Mouse (Mus musculus) cerebellum, adult 18-20 months (tissue): ENCODE measurements around the gene Gm19426.
A peak's percentile ranks its signal among the peaks of the same experiment; 100 is the strongest.

Experiments
- DNase-seq, 2 experiments: peaks; one replicate each; pipeline ENCODE4 v3.0.0; 2021

Gene Gm19426

GRCm38 (mm10) chr2:84743561-84743960 is at the start of gene Gm19426:
Gene Gm19426 (minus strand): TSS chr2:84743655.
- DNase-seq: peak; percentile 67 to 81

- no peak for DNase-seq
These were observed 49.7 kb upstream of the Gm19426 start for GRCm38 (mm10) chr2:84793154-84793553.

GRCm38 (mm10) chr2:84792516-84792915 is 49.1 kb upstream of the Gm19426 start:
- DNase-seq: no peak

- no peak for DNase-seq
These were observed 47.0 kb upstream of the Gm19426 start for GRCm38 (mm10) chr2:84790418-84790817.

- DNase-seq: no peak
These were observed 44.9 kb upstream of the Gm19426 start for GRCm38 (mm10) chr2:84788316-84788715.

DNA sequence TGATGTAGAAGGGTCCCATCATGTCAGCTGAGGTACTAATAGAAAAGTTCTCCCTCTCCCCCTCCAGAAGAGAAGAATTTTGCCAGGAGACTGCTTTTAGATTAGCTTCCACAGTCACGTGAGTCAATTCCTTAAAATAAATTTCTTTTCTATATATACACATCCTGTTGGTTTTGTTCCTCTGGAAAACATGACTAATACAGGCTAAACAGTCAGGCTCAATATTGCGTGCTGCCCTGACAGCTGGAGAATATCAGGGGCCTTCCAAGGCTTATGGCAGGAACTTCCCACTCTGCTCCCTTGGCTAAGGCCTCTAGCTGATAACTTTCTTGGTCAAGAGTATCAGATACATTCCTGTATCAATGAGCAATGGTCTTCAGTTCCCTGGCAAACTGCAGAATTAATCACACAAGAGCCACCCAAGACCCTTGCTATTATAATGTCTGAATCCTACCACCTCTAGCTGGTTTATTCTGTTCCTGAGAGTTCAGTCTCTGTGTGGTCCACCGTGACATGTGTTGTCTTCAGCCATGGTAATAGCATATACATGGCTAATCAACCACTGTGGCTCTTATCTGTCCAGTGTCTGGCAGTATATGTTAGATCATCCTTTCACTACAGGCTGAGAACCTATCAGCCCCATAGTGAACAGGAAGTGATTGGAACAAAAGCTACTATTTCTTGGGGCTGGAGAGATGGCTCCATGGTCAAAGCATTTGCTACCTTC is 40.5 kb upstream of the Gm19426 start:
- DNase-seq: no peak

DNA sequence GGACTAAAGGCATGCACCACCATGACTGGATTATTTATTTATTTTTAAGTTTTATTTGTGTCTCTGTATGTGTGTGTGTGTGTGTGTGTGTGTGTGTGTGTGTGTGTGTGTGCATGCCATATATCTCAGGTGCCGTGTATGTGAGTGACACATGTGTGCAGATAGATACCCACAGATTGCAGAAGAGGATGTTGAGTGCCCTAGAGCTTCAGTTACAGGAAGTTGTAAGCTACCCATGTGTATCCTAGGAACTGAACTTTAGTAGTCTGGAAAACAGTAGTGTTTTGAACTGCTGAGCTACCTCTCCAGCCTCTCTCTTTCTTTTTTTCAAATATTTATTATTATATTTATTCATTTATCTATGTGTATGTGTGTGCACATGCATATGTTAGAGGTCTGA is 39.9 kb upstream of the Gm19426 start:
- no peak for DNase-seq

DNA sequence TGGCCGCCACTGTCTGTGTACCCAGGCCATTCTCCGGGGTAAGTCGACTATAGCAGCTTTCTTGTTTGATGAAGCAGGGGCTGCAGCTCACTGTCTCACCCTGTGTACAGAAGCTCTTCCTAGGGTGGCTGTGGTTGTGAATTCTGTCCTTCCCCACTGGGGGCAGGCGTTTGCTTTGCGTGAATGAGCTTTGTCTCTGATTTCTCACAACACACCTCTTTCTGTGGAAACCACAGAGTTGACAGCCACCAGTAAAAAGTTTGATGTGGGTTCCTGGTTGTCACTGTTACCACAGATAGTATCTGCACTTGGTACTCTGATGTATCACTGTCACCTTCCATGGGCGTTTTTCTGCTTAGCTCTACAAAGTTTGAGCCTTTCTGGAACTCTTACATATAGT is 35.8 kb upstream of the Gm19426 start:
- no peak for DNase-seq

GRCm38 (mm10) chr2:84777706-84778105 is 34.3 kb upstream of the Gm19426 start:
- no peak for DNase-seq

GRCm38 (mm10) chr2:84775665-84776064 is 32.2 kb upstream of the Gm19426 start:
- peak in 1 of 2 experiments; percentile 16 for DNase-seq

GRCm38 (mm10) chr2:84775241-84775640 is 31.8 kb upstream of the Gm19426 start, which contains the start of gene Serping1:
Gene Serping1 (minus strand): TSS chr2:84775444.
- DNase-seq: peak in 1 of 2 experiments; percentile 19

- DNase-seq: peak; percentile 76 to 87
These were observed 31.3 kb upstream of the Gm19426 start for GRCm38 (mm10) chr2:84774751-84775150.

GRCm38 (mm10) chr2:84773195-84773594 is 29.7 kb upstream of the Gm19426 start:
- DNase-seq: no peak

GRCm38 (mm10) chr2:84772454-84772853 is 29.0 kb upstream of the Gm19426 start:
- no peak for DNase-seq

DNA sequence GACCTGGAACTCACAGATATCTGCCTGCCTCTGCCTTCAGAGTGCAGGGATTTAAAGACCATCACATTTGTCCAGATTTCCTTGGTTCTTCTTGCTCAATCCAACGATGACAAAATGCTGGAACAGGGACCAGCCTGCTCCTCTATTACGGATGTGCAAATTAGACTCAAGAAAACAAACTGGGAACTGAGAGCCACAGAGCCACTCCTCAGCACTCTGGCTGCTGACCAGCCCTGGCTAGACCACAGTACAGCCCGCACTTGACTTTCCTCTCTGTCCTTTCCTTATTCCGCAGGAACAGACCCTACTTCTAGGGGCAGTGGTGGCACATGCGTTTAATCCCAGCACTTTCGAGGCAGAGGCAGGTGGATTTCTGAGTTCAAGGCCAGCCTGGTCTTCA is 27.0 kb upstream of the Gm19426 start:
- DNase-seq: no peak

- no peak for DNase-seq
These were observed 19.4 kb upstream of the Gm19426 start for GRCm38 (mm10) chr2:84762818-84763217.

DNA sequence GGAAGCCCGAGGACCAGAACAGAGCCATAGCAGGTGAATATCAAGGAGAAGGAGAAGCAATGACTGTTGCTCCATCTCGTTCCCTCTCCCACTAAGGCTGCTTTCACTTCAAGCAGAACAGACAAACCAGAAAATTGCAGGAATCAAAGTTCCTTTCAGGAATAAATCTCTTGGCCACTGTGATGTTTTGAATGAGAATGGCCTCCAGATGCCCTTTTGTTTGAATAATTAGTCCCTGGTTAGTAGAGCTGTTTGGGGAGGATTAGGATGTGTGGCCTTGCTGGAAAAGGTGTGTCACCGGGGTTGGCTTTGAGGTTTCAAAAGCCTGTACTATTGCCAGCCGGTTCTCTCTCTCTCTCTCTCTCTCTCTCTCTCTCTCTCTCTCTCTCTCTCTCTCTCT is 18.8 kb upstream of the Gm19426 start:
- no peak for DNase-seq

DNA sequence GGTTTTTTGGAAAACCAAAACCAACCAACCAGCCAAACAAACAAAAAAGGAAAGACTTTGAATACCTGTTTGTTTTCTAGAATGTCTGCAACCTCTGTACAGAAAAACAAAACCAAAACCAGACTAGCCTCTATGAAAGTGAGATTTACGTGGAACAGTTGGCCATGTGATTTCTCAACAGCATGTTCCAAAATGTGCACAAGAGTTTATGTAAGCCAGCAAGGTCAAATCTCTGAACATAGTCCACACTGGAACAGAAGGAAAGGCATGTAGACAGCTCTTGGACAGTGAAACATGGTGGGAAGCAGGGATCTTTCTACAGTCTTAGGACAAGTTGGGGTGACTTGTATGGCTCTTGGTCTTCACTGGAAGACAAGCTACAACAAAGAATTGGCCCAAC is 18.4 kb upstream of the Gm19426 start:
- no peak for DNase-seq

DNA sequence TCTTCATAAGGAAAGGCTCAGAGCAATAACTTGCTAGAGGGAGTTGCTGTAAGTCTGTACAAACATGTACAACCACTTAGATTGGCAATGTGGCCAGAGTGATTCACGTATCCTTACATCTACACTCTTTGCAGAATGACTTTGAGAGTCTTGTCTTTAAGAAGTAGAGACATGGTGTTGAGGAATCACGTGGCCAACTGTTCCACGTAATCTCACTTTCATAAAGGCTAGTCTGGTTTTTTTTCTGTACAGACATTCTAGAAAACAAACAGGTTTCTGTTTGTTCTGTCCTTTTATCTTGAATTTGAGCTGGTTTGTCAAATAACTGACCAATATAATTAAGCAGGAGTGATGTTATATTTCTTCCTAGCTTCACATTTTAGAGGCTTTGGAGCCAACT is 17.9 kb upstream of the Gm19426 start:
- no peak for DNase-seq

- DNase-seq: no peak
These were observed 17.3 kb upstream of the Gm19426 start for GRCm38 (mm10) chr2:84760777-84761176.

GRCm38 (mm10) chr2:84758542-84759127 is 15.2 kb upstream of the Gm19426 start:
- peak; percentile 62 to 68 for DNase-seq

- no peak for DNase-seq
These were observed 13.7 kb upstream of the Gm19426 start for GRCm38 (mm10) chr2:84757026-84757682.

GRCm38 (mm10) chr2:84756245-84756644 is 12.8 kb upstream of the Gm19426 start:
- DNase-seq: no peak

GRCm38 (mm10) chr2:84750115-84750514 is 6.7 kb upstream of the Gm19426 start:
- DNase-seq: no peak
